Mouse (Mus musculus) hindbrain, embryonic 16.5 days (tissue): ENCODE results near the gene Chic1. TPM values are rescaled to one million over a fixed set of nuclear protein-coding genes. Genes with fewer than 3 reads are reported as not detected.

Experiments
- ATAC-seq: fragments of 200-750 bp; cut with Nextera tagmentation; 2 replicates; pipeline ENCODE4 v1.8.0; 2017; ENCODE audit warnings: moderate TSS enrichment, moderate library complexity
- H3K27ac ChIP-seq: fragments of 300-500 bp; sonication (generic); 2 replicates; pipeline ENCODE4 v1.5.1; 2014; ENCODE audit warnings: low read depth, mild to moderate bottlenecking, control low read depth, low read length, moderate library complexity
- H3K27me3 ChIP-seq: fragments of 300-500 bp; sonication (generic); replicated peaks from 2 replicates; pipeline ENCODE4 v1.6.1; 2014; ENCODE audit warnings: low read length; ENCODE audit not compliant: control insufficient read depth, insufficient read depth
- H3K36me3 ChIP-seq: fragments of 300-500 bp; sonication (generic); 2 replicates; pipeline ENCODE4 v1.6.1; 2014; ENCODE audit warnings: mild to moderate bottlenecking, low read length, moderate library complexity, mixed read lengths; ENCODE audit not compliant: control insufficient read depth, insufficient read depth
- H3K4me1 ChIP-seq: fragments of 300-500 bp; sonication (generic); 2 replicates; pipeline ENCODE4 v1.6.1; 2014; ENCODE audit warnings: low read depth, low read length; ENCODE audit not compliant: control insufficient read depth, insufficient read depth
- H3K4me2 ChIP-seq: fragments of 300-500 bp; sonication (generic); 2 replicates; pipeline ENCODE4 v1.6.1; 2014; ENCODE audit warnings: mild to moderate bottlenecking, low read length, control low read depth, moderate library complexity
- H3K4me3 ChIP-seq: fragments of 300-500 bp; sonication (generic); 2 replicates; pipeline ENCODE4 v1.5.1; 2014; ENCODE audit warnings: mild to moderate bottlenecking, low read length, control low read depth, moderate library complexity
- H3K9ac ChIP-seq: fragments of 300-500 bp; sonication (generic); 2 replicates; pipeline ENCODE4 v1.6.1; 2014; ENCODE audit warnings: low read depth, mild to moderate bottlenecking, control low read depth, low read length, moderate library complexity
- H3K9me3 ChIP-seq: fragments of 300-500 bp; sonication (generic); 2 replicates; pipeline ENCODE4 v1.6.1; 2014; ENCODE audit warnings: mild to moderate bottlenecking, low read length, moderate library complexity; ENCODE audit not compliant: control insufficient read depth
- WGBS: fragments of 180-500 bp; shearing (Covaris S2); extraction: QIAGEN DNeasy Blood & Tissue Kit; methylation state at CpG from one replicate; pipeline ENCODE4 v1.1.7; 2014; 5-methylcytosine and 5-hydroxymethylcytosine counted together
- polyA plus RNA-seq: library from polyadenylated mRNA; unstranded; fragments of >200 nt; fragmentation: Nextera tagmentation; extraction: Ambion mirVana; gene quantifications from 2 replicates; pipeline ENCODE4 v1.2.1, GENCODE M21; 2015

Gene Chic1
- polyA plus RNA-seq, 1 experiment from 2014 or later: 5.9 TPM

DNA sequence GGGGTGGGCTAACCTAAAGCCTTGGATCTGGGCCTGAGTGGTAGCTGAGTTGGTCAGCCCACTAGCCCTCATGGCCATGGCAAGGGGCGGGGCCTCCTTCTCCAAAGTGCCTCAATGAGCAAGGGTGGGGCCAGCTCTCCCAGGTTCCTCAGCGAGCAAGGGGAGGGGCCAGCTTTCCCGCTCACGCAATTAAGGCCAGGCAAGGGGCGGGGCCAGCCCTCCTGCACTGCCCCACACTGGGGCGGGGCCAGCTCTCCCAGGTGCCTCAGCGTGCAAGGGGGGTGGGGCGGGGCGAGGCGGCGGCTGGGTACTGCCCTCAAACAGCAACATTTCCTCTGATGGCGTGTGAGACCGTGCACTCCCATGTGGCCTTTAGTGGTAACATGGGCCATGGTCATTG is 48.7 kb downstream of the Chic1 start:
- no peak for ATAC-seq
- Histone ChIP-seq H3K27me3 (peaks cover 13% of the 10 kb centered on the region), H3K4me1 (no peaks in the 10 kb centered on the region), H3K36me3 (no peaks in the 10 kb centered on the region), H3K4me2 (no peak overlapping the region), H3K27ac (no peak overlapping the region), H3K9ac (no peak overlapping the region), H3K4me3 (no peak overlapping the region), H3K9me3 (no peaks in the 10 kb centered on the region)
- WGBS: 51% methylated on average over 7 of the region's 13 CpGs

DNA sequence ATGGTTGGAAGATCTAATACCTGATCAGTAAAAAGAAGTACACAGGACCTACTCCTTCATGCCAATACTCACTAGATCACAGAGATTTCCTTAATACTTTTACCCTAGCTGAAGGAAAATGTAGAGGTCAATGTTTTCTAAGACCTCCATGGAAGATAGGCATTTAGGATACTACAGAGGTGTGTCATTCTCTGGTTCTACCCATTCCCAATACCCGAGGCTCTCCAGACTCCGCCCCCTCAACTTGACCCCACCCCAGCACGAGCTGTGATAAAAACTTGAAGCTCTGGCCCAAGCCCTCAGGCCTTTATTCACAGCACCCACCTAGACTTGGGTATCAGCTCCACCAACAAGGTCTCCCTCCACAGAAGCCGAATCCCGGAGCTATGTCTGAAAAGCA is 57.9 kb downstream of the Chic1 start, which contains the start of gene Tsx:
Tsx (plus strand) TSS at position 301 of the 400 bp plus-strand sequence.
- H3K27ac ChIP-seq: no peak within 1 kb of the TSS
- H3K4me3 ChIP-seq: no peak within 1 kb of the TSS
- 78% methylated on average over 5 of the region's 5 CpGs for WGBS
- no peak for ATAC-seq
- no peaks in the 10 kb centered on the region for H3K36me3 ChIP-seq
- no peak within 1 kb of the TSS for H3K4me2 ChIP-seq
- no peak within 1 kb of the TSS for H3K9ac ChIP-seq
- peaks cover 15% of the 10 kb centered on the region for H3K27me3 ChIP-seq
- no peaks in the 10 kb centered on the region for H3K9me3 ChIP-seq
- H3K4me1 ChIP-seq: no peaks in the 10 kb centered on the region

DNA sequence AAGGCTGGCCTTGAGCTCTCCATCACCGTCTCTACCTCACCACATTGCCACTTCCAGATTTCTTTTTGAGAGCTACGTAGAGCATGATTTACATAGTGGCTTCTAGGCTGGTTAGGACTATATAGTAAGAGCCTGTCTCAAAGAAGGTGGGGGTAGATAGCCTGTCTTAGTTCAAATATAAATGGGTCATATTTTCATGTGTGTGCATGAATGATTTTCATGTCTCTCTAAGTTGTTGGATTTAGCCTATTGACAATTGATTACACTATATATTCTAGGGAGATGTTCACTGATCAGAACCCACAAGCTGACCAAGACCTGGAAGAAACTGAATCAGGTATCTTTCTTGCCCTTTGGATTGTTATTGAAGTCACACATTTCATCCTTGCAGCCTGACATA is 65.4 kb downstream of the Chic1 start, which contains the start of gene Gm26992:
Gm26992 (plus strand) TSS at position 301 of the 400 bp plus-strand sequence.
- no peaks in the 10 kb centered on the region for H3K4me1 ChIP-seq
- H3K9me3 ChIP-seq: no peaks in the 10 kb centered on the region
- peaks cover 7% of the 10 kb centered on the region; the same call in 1 of the 2 replicates for H3K27me3 ChIP-seq
- H3K4me2 ChIP-seq: no peak within 1 kb of the TSS
- no peak within 1 kb of the TSS for H3K27ac ChIP-seq
- H3K9ac ChIP-seq: no peak within 1 kb of the TSS
- 95% methylated on average over 2 of the region's 2 CpGs for WGBS
- no peak within 1 kb of the TSS for H3K4me3 ChIP-seq
- H3K36me3 ChIP-seq: no peaks in the 10 kb centered on the region
- ATAC-seq: no peak

DNA sequence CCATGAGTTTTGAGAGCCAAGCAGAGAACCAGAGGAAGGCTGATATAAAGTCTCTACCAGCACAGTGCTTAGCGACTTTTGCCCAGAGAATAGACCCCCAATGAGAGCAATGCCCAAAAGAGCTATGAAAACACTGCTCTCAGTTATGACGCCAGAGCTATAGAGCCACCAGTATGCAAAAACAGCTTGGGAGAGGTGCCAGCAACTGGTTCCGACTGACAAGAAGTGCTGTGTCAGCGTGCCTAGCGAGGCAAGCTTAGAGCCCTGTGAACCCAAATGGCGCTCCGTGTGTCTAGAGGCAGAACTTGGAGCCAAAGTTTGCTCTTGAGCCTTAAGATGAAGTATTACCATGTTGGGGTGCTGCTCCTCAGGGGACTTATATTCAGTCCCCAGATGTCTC is 71.4 kb downstream of the Chic1 start:
- no peak overlapping the region for H3K4me2 ChIP-seq
- no peaks in the 10 kb centered on the region for H3K36me3 ChIP-seq
- 76% methylated on average over 7 of the region's 7 CpGs for WGBS
- no peak overlapping the region for H3K4me3 ChIP-seq
- no peaks in the 10 kb centered on the region for H3K4me1 ChIP-seq
- H3K27me3 ChIP-seq: peaks cover 9% of the 10 kb centered on the region; the same call in 1 of the 2 replicates
- no peaks in the 10 kb centered on the region for H3K9me3 ChIP-seq
- ATAC-seq: no peak
- H3K9ac ChIP-seq: no peak overlapping the region
- no peak overlapping the region for H3K27ac ChIP-seq

DNA sequence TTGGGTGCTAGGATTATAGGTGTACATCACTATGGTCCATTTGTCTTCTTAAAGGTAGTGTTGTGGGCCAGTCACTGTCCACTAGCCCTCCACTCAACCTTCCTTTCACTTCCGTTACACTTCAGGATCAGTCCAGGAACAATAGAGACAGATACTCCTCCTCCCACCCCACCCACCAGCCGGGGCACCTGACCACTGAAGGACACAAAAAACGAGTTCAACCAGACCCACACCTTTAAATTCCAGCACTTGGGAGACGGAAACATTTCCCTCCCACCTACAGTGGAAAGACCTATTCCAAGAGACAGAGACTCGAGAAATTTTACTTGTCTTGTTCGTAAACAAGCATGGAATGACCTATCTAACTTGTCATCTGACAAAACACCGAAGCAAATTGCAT is 76.0 kb downstream of the Chic1 start:
- WGBS: 76% methylated on average over 7 of the region's 7 CpGs
- Histone ChIP-seq H3K4me3 (no peak overlapping the region), H3K27me3 (peaks cover 6% of the 10 kb centered on the region), H3K4me2 (no peak overlapping the region), H3K9ac (no peak overlapping the region), H3K4me1 (no peaks in the 10 kb centered on the region), H3K9me3 (no peaks in the 10 kb centered on the region), H3K27ac (no peak overlapping the region), H3K36me3 (no peaks in the 10 kb centered on the region)
- no peak for ATAC-seq

DNA sequence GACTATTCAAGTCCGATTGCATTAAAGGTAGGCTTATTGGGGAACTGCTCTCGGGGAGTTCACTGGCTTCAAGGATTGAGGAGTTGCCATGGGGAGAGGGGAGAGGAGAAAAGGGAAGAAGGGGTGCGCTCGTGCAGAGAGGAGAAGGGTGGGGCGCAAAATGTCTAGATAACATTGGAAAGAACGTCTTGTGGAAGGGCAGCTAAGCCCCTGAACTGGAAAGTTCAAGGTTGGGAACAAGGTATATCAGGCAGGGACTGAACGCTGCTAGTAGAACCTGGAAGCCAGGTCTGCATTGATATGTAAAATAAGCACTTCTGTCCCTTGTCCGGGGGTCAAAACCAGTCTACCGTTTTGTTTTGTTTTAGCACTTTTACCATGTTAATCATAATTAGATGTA is 81.7 kb downstream of the Chic1 start:
- Histone ChIP-seq H3K9ac (no peak overlapping the region), H3K27me3 (peaks cover 9% of the 10 kb centered on the region), H3K4me3 (no peak overlapping the region), H3K36me3 (no peaks in the 10 kb centered on the region), H3K4me1 (no peaks in the 10 kb centered on the region), H3K27ac (no peak overlapping the region), H3K9me3 (no peaks in the 10 kb centered on the region), H3K4me2 (no peak overlapping the region)
- no peak for ATAC-seq
- WGBS: 16% methylated on average over 9 of the region's 9 CpGs

DNA sequence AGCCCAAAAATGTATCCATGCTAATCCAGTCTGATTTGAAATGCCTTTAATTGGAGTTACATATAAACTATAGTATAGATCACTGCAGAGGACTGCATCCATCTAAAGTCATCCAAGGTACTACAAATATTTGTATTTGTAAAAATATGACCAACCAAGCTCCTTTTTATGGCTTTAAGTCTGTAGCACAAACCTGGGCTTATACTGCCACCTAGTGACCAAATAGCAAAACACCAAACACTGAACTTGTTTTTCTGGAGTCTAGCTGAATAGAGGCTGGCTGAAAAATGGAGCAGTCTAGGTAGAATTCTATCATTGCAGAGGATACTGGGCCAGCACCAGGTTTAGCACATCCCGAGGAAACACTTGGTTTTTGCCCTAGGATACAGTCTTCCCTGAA is 84.5 kb downstream of the Chic1 start:
- no peaks in the 10 kb centered on the region for H3K36me3 ChIP-seq
- H3K4me3 ChIP-seq: no peak overlapping the region
- no peak overlapping the region for H3K27ac ChIP-seq
- no peak overlapping the region for H3K9ac ChIP-seq
- ATAC-seq: peak; percentile 24; the same call in 1 of the 2 replicates
- no peaks in the 10 kb centered on the region for H3K9me3 ChIP-seq
- H3K4me2 ChIP-seq: no peak overlapping the region
- no peaks in the 10 kb centered on the region for H3K4me1 ChIP-seq
- peaks cover 10% of the 10 kb centered on the region for H3K27me3 ChIP-seq
- WGBS: 0% methylated on average over 1 of the region's 1 CpGs

DNA sequence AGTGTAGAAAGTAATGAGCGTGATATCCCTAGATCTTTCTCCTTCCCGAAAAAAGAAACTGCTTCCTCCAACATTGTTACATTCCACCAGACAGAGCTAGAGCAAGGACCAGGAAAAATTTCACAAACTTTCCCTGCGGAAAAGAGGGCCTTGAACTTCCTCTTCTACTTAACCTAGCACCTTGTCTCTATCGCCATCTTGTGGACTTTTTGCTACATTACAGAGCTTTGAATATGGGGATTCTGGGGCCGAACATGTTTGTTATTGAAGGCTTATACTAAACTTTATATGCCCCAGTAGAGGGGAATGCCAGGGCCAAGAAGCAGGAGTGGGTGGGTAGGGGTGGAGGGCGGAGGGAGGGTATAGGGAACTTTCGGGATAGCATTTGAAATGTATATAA is 87.5 kb downstream of the Chic1 start:
- H3K4me1 ChIP-seq: no peaks in the 10 kb centered on the region
- H3K27ac ChIP-seq: no peak overlapping the region
- H3K27me3 ChIP-seq: peaks cover 24% of the 10 kb centered on the region
- no peak overlapping the region for H3K4me2 ChIP-seq
- no peak overlapping the region for H3K4me3 ChIP-seq
- no peak overlapping the region for H3K9ac ChIP-seq
- 34% methylated on average over 7 of the region's 7 CpGs for WGBS
- no peaks in the 10 kb centered on the region for H3K9me3 ChIP-seq
- H3K36me3 ChIP-seq: no peaks in the 10 kb centered on the region
- ATAC-seq: no peak
